Mouse (Mus musculus) hindbrain, embryonic 14.5 days (tissue): Measurements from ENCODE around the gene Tvp23b. TPM values are rescaled to one million over a fixed set of nuclear protein-coding genes. Genes with fewer than 3 reads are reported as not detected.

Source experiments
- ATAC-seq: fragments of 200-750 bp; cut with Nextera tagmentation; 2 replicates; pipeline ENCODE4 v1.8.0; 2017; ENCODE audit warnings: moderate number of reproducible peaks, mild to moderate bottlenecking, moderate TSS enrichment, moderate library complexity; ENCODE audit not compliant: low FRiP score
- DNase-seq: peaks from one replicate; pipeline ENCODE4 v3.0.0-alpha.2; 2015; ENCODE audit warnings: low spot score
- H3K27ac ChIP-seq: fragments of 300-500 bp; sonication (generic); 2 replicates; pipeline ENCODE4 v1.5.1; 2014; ENCODE audit warnings: mild to moderate bottlenecking, moderate library complexity
- H3K27me3 ChIP-seq: fragments of 300-500 bp; sonication (generic); 2 replicates; pipeline ENCODE4 v1.6.1; 2014; ENCODE audit warnings: mild to moderate bottlenecking, low read length, mixed read lengths; ENCODE audit not compliant: control insufficient read depth, insufficient read depth
- H3K36me3 ChIP-seq: fragments of 300-500 bp; sonication (generic); replicated peaks from 2 replicates; pipeline ENCODE4 v1.6.1; 2014; ENCODE audit not compliant: control insufficient read depth, insufficient read depth
- H3K4me1 ChIP-seq: fragments of 300-500 bp; sonication (generic); replicated peaks from 2 replicates; pipeline ENCODE4 v1.6.1; 2014; ENCODE audit warnings: antibody characterized with exemption, low read length, mixed read lengths; ENCODE audit not compliant: control insufficient read depth, insufficient read depth
- H3K4me2 ChIP-seq: fragments of 300-500 bp; sonication (generic); replicated peaks from 2 replicates; pipeline ENCODE4 v1.6.1; 2014; ENCODE audit warnings: mild to moderate bottlenecking, moderate library complexity
- H3K4me3 ChIP-seq: fragments of 300-500 bp; sonication (generic); replicated peaks from 2 replicates; pipeline ENCODE4 v1.5.1; 2014; ENCODE audit warnings: mild to moderate bottlenecking, low read length
- H3K9ac ChIP-seq: fragments of 300-500 bp; sonication (generic); 2 replicates; pipeline ENCODE4 v1.6.1; 2014
- H3K9me3 ChIP-seq: fragments of 300-500 bp; sonication (generic); 2 replicates; pipeline ENCODE4 v1.6.1; 2016; ENCODE audit warnings: low read length; ENCODE audit not compliant: control insufficient read depth
- whole genome bisulfite sequencing: fragments of 180-500 bp; shearing (Covaris S2); extraction: QIAGEN DNeasy Blood & Tissue Kit; methylation state at CpG from one replicate; pipeline ENCODE4 v1.1.7; 2014; 5-methylcytosine and 5-hydroxymethylcytosine counted together
- polyA plus RNA-seq: library from polyadenylated mRNA; unstranded; fragments of >200 nt; fragmentation: Nextera tagmentation; extraction: Ambion mirVana; gene quantifications from 2 replicates; pipeline ENCODE4 v1.2.1, GENCODE M21; 2014

Tvp23b gene
- polyA plus RNA-seq, 1 experiment from 2014 or later: 52.8 TPM

DNA sequence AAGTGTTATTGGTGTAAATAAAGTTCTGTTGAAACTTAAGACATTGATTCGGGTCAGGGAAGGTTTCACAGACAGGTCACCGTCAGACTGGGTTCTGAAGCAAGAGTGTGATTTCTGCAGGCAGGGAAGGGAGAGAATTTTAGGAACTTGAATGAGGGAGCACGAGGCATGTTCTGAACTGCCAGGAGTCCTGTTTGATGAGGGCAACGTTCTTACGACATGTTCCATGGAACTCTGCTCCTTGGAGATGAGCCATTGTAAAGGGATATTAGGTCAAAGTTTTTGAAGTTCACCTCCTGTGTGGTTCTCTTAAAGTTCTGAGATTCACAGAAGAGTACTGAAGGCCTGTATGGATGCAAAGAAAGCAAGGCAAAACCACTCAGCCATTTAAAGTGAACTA lies 51.9 kb downstream of the Tvp23b start:
- Histone ChIP-seq H3K4me2 (no peak overlapping the region), H3K36me3 (no peaks in the 10 kb centered on the region), H3K27me3 (no peaks in the 10 kb centered on the region), H3K27ac (no peak overlapping the region), H3K4me3 (no peak overlapping the region), H3K9me3 (peaks cover 7% of the 10 kb centered on the region; the same call in 1 of the 2 replicates), H3K4me1 (no peaks in the 10 kb centered on the region), H3K9ac (no peak overlapping the region)
- 84% methylated on average over 5 of the region's 5 CpGs for WGBS
- ATAC-seq (no peak), DNase-seq (no peak)

DNA sequence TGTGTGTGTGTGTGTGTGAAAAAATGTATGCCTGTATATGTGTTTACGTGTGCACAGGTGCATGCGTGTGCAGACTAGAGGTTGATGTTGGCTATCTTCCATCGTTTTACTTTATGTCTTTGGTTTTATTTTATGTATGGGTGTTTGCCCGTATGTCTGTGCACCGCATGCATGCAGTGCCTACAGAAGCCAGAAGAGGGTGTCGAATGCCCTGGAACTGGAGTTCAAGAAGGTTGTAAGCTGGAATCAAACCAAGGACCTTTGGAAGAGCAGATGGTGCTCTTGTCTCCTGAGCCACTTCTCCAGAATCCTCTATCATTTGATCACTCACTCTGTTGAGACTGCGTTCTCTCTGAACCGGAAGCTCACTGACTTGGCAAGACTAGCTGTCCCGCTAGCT lies 53.8 kb downstream of the Tvp23b start:
- H3K36me3 ChIP-seq: no peaks in the 10 kb centered on the region
- H3K9ac ChIP-seq: no peak overlapping the region
- H3K4me3 ChIP-seq: no peak overlapping the region
- no peak overlapping the region for H3K4me2 ChIP-seq
- ATAC-seq (no peak), DNase-seq (no peak)
- no peak overlapping the region for H3K27ac ChIP-seq
- no peaks in the 10 kb centered on the region for H3K4me1 ChIP-seq
- no peaks in the 10 kb centered on the region for H3K27me3 ChIP-seq
- 91% methylated on average over 9 of the region's 9 CpGs for WGBS
- no peaks in the 10 kb centered on the region for H3K9me3 ChIP-seq

DNA sequence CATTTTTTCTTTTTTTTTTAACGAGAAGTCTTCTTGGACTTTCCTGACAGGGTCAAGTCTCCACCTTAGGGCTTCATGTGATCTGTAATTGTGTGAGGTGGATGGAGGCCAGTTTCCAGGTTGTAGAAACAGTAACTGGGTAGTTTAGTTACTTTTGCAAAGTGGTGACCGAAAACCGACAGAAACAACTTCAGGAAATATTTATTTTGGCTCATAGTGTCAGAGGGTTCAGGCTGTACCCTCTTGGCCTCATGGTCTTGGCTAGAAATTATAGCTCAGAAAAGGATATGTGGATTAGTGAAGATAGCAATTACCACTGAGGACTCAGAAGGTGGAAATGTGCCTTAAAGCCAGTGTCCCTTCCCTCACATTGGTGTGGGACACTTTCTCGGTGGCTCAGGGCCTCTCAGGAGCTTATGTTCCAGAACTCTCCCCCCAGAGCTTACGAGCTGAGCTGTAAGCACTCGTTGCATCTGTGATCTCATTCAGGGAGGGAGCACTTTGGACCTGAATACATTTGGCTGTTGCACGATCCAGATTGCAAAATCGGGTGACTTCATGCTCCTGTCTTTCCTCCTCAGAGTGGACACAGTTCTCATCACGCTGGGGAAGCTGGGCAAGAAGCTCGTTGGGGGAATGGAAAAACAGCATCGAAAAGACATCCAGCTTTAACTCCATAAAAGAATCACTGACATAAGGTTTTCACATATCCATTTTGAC lies 55.7 kb downstream of the Tvp23b start:
- Histone ChIP-seq H3K9ac (no peak overlapping the region), H3K27ac (no peak overlapping the region), H3K9me3 (no peaks in the 10 kb centered on the region), H3K4me1 (no peaks in the 10 kb centered on the region), H3K36me3 (no peaks in the 10 kb centered on the region), H3K4me2 (no peak overlapping the region), H3K27me3 (no peaks in the 10 kb centered on the region), H3K4me3 (no peak overlapping the region)
- DNase-seq (no peak), ATAC-seq (no peak)
- 89% methylated on average over 11 of the region's 11 CpGs for WGBS

DNA sequence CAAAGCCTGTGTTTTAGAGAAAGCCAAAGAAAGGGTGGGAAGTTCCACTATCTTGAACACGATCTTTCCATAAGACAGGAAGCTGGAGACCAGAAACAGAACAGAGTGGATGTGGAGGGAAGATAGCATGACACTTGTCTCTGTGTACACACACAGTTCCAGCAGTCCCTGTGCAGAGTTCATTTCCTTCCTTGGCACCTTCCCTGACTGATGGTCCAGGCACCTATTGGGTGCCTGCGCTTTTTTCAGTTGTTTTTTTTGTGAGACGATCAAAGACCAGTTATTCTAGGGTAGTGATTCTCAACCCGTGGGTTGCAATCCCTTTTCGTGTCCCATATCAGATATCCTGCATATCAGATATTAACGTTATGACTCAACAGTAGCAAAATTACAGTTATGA lies 58.7 kb downstream of the Tvp23b start:
- ATAC-seq (no peak), DNase-seq (no peak)
- 86% methylated on average over 6 of the region's 6 CpGs for WGBS
- H3K9me3 ChIP-seq: no peaks in the 10 kb centered on the region
- no peak overlapping the region for H3K4me3 ChIP-seq
- no peaks in the 10 kb centered on the region for H3K27me3 ChIP-seq
- no peaks in the 10 kb centered on the region for H3K4me1 ChIP-seq
- H3K4me2 ChIP-seq: no peak overlapping the region
- H3K36me3 ChIP-seq: no peaks in the 10 kb centered on the region
- H3K9ac ChIP-seq: no peak overlapping the region
- no peak overlapping the region for H3K27ac ChIP-seq

DNA sequence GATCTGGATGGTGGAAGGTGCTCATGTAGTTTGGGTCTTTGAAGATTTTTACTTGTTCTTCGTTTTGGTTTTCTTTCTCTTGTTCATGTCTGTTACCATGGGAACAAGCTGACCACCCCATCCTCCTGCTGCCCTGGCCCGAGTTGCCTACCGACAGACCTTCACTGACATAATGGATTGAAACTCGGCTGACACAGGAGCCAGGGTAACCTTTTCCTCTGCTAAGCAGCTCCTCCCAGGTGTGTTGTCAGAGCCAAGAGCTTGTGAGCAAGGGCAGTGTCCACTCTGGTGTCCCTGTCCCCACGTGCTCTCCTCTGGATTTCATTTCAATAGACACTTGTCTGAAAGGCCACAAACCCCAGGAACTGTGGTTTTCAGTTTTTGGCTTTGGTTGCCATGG lies 59.7 kb downstream of the Tvp23b start:
- Histone ChIP-seq H3K27me3 (no peaks in the 10 kb centered on the region), H3K9ac (no peak overlapping the region), H3K9me3 (no peaks in the 10 kb centered on the region), H3K4me3 (no peak overlapping the region), H3K4me1 (no peaks in the 10 kb centered on the region), H3K36me3 (no peaks in the 10 kb centered on the region), H3K27ac (no peak overlapping the region), H3K4me2 (no peak overlapping the region)
- ATAC-seq (no peak), DNase-seq (no peak)
- 66% methylated on average over 5 of the region's 5 CpGs for WGBS

DNA sequence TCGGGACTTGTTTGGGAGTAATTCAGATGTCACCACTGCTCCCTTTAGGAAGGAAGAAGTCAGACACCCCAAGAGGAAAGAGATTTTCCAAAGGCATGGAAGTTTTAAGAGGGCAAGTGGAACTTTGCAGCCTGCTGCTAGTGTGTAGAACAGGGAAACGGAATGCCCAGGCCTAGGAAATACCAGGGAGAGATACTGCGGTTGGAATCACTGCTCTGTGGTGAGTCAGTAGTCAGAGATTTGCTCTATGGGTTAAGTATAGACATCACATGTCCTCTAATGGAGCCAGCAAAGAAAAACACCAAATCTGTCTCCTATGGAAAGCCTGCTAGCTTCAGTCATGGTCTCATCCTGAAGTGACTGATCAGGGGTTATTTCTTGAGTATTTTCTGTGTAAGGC lies 60.9 kb downstream of the Tvp23b start:
- no peak overlapping the region for H3K4me2 ChIP-seq
- ATAC-seq (no peak), DNase-seq (no peak)
- H3K27ac ChIP-seq: no peak overlapping the region
- no peaks in the 10 kb centered on the region for H3K9me3 ChIP-seq
- H3K36me3 ChIP-seq: no peaks in the 10 kb centered on the region
- no peaks in the 10 kb centered on the region for H3K27me3 ChIP-seq
- no peak overlapping the region for H3K4me3 ChIP-seq
- WGBS: 92% methylated on average over 3 of the region's 3 CpGs
- H3K9ac ChIP-seq: no peak overlapping the region
- no peaks in the 10 kb centered on the region for H3K4me1 ChIP-seq

DNA sequence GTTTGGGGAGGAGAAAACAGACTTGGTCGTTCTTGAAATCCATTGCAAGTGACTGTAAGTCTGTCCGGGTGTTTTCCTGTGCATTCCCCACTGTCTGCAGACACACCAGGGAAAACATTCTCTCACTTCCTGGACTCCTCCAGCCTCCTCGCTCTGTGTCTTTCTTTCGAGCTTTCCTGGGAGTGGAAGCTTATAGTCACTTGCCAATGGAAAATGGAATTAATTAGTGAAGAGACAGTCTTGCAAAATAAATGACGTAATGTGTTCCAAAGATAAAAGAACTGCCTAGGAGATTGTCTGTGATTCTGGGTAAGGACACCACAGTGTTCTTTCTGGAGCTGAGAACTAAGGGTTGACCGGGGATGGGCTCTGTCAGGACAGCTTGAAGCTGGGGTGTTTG lies 64.3 kb downstream of the Tvp23b start:
- H3K27ac ChIP-seq: no peak overlapping the region
- no peak overlapping the region for H3K9ac ChIP-seq
- no peaks in the 10 kb centered on the region for H3K4me1 ChIP-seq
- 84% methylated on average over 6 of the region's 6 CpGs for WGBS
- H3K9me3 ChIP-seq: no peaks in the 10 kb centered on the region
- H3K4me2 ChIP-seq: no peak overlapping the region
- ATAC-seq (no peak), DNase-seq (no peak)
- no peak overlapping the region for H3K4me3 ChIP-seq
- H3K27me3 ChIP-seq: no peaks in the 10 kb centered on the region
- no peaks in the 10 kb centered on the region for H3K36me3 ChIP-seq

DNA sequence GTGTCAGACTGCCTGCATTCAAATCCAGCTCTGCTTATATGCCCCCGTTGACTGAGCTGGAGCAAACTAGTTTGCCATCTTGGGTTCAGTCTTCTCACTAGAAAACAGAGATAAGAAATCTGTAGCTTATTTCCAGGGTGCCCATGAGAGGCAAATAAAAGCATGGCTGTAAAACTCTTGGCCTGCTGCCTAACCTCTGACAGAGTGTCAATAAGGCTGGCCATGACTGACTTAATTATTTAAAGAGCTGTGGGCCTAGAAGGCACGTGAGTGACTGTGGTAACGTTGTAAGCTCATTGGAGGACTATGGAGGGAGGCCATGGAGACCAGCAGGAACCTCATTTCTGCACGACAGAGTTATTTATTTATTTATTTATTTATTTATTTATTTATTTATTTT lies 66.3 kb downstream of the Tvp23b start:
- H3K4me3 ChIP-seq: no peak overlapping the region
- WGBS: 64% methylated on average over 4 of the region's 4 CpGs
- no peak overlapping the region for H3K4me2 ChIP-seq
- no peak overlapping the region for H3K27ac ChIP-seq
- no peaks in the 10 kb centered on the region for H3K27me3 ChIP-seq
- no peaks in the 10 kb centered on the region for H3K4me1 ChIP-seq
- ATAC-seq: no peak
- no peaks in the 10 kb centered on the region for H3K9me3 ChIP-seq
- H3K9ac ChIP-seq: no peak overlapping the region
- H3K36me3 ChIP-seq: no peaks in the 10 kb centered on the region
- DNase-seq: no peak

DNA sequence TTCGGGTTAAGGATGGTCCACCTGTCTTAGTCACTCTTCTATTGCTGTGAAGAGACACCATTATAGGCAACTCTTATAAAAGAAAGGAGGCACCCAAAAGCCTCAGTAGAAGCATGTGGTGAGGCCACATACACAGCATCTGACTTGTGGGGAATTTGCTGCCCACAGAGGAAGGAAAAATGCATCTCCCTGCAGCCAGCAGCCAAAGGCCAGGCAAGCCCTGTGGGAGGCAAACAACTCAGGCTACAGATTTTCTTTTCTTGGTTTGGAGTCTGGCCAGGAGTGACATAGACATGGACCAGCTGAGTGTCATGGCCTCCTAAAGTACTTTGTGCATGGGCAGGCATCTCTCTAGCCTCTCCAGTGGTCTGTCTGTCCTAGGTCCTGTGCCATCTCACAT lies 70.3 kb downstream of the Tvp23b start:
- 95% methylated on average over 1 of the region's 1 CpGs for WGBS
- Histone ChIP-seq H3K4me3 (no peak overlapping the region), H3K27me3 (no peaks in the 10 kb centered on the region), H3K9me3 (no peaks in the 10 kb centered on the region), H3K9ac (no peak overlapping the region), H3K4me2 (no peak overlapping the region), H3K27ac (no peak overlapping the region), H3K4me1 (no peaks in the 10 kb centered on the region), H3K36me3 (no peaks in the 10 kb centered on the region)
- ATAC-seq (no peak), DNase-seq (no peak)

DNA sequence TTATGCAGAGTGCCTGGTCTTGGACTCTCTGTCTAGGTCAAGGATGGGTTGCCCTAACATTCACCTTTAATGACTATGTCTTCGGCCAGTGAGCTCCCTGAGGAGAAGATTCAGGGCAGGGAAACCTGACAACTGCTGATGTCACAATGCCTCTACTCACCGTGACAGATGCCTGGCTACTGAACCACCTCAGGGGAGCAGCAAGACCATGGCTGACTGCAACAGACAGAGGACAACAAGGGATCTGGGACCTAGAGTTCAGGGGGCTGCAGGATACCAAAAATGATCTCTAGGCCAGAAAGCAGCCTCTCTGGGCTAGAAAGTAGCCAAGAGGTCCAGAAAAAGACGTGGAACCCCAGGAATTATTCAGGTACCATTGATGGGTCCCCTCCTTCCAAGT lies 71.8 kb downstream of the Tvp23b start, which contains the start of gene Cdrt4:
Gene Cdrt4 (plus strand): TSS at position 182 of the 400 bp plus-strand sequence.
- no peak within 1 kb of the TSS for H3K4me3 ChIP-seq
- H3K9me3 ChIP-seq: no peaks in the 10 kb centered on the region
- no peak within 1 kb of the TSS for H3K9ac ChIP-seq
- no peaks in the 10 kb centered on the region for H3K4me1 ChIP-seq
- H3K27me3 ChIP-seq: no peaks in the 10 kb centered on the region
- no peak within 1 kb of the TSS for H3K27ac ChIP-seq
- DNase-seq (no peak), ATAC-seq (no peak)
- WGBS: 76% methylated on average over 3 of the region's 3 CpGs
- no peaks in the 10 kb centered on the region for H3K36me3 ChIP-seq
- no peak within 1 kb of the TSS for H3K4me2 ChIP-seq
